Mouse (Mus musculus) neutrophil, adult 59 days (primary cell): Measurements from ENCODE around the gene Gm20873. TPM values are rescaled to one million over a fixed set of nuclear protein-coding genes. Genes with fewer than 3 reads are reported as not detected.

Source experiments
- total RNA-seq, 2 experiments: library from RNA; stranded (reverse); gene quantifications; 1 replicate in 1 of 2; 2 replicates in 1 of 2; pipeline ENCODE4 v1.2.4; 2023

Gene Gm20873
- total RNA-seq: not detected

GRCm38 (mm10) chrY:6266798-6267197 lies at the start of gene Gm20873:
Gene Gm20873, plus strand, starts transcription at chrY:6267098.

GRCm38 (mm10) chrY:6237895-6238294 lies 29.0 kb upstream of the Gm20873 start, which contains the start of gene Gm21746:
Gene Gm21746, minus strand, starts transcription at chrY:6237995.

Other genes starting within 250 kb of the Gm20873 start
- not detected for gene Gm21746, start 29.1 kb upstream of the Gm20873 start, total RNA-seq